Mouse (Mus musculus) cerebellum, adult 2 months (tissue): ENCODE measurements at regions not wholly inside any gene's neighbourhood (a gene's known extent, or its start where the extent isn't known, plus 50 kb on each side); places are given as distances from the start of the nearest gene placed in this dataset.

Experiments
- CTCF ChIP-seq: fragments of 200-500 bp; IDR thresholded peaks from 2 replicates; pipeline ENCODE4 v1.5.1; 2011; ENCODE audit warnings: low read depth, mild to moderate bottlenecking, control low read depth, low read length, moderate library complexity, borderline replicate concordance; ENCODE audit not compliant: insufficient read depth
- POLR2A ChIP-seq: fragments of 200-500 bp; IDR thresholded peaks from 2 replicates; pipeline ENCODE4 v1.6.1; 2011; ENCODE audit warnings: low read length, control low read depth, borderline replicate concordance; ENCODE audit not compliant: insufficient read depth

GRCm38 (mm10) chr10:42105083-42105482 is 86.8 kb upstream of the Armc2 start:
- TF ChIP-seq POLR2A (no peak), CTCF (no peak)
